Mouse (Mus musculus): ENCODE data around the gene Pnisr.

DNA sequence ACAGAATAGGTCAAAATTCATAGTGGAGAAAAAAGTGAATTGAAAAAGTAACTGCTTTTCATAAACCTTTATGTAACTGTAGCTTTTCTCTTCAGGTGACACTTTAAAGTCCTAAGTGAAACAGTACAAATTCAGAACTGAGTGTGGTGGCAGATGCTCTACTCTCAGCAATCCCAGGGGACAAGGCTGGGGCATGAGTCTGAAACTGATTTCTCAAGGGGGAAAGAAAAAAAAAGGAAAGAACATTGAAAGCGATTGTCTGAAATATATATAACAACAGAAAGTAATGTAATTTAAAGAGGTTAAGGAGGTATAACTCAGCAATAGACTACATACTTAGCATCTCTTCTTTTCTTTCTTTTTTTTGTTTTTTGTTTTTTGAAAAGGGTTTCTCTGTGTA is 17.8 kb downstream of the Pnisr start:
- TF ChIP-seq CTCF (IDR thresholded peaks at IDR 0.05; ENCODE audit: borderline replicate concordance, insufficient read depth, low read length), result no peak
- TF ChIP-seq POLR2A (IDR thresholded peaks at IDR 0.05; ENCODE audit: low read depth, low read length), result no peak
